Mouse (Mus musculus): Measurements from ENCODE around the gene Tmc6.
A peak's percentile ranks its signal among the peaks of the same experiment; 100 is the strongest.

GRCm38 (mm10) chr11:117828888-117829604 is 47.0 kb upstream of the Tmc6 start:
- no peak for TF ChIP-seq CTCF (IDR thresholded peaks at IDR 0.05; ENCODE audit: low read depth, low read length)
- peak; percentile 44; the same call in 1 of the 2 replicates for TF ChIP-seq POLR2A (IDR thresholded peaks at IDR 0.05; ENCODE audit: extremely low read depth, insufficient read depth, low read length)
